Mouse (Mus musculus) embryonic fibroblast, embryonic 13.5 days (primary cell): ENCODE measurements around the gene Ppp1r14a.
A peak's percentile ranks its signal among the peaks of the same experiment; 100 is the strongest.

ENCODE experiments used
- CTCF ChIP-seq: IDR thresholded peaks from 2 replicates; pipeline ENCODE4 v1.5.1; 2011; ENCODE audit warnings: mild to moderate bottlenecking, control low read depth, low read length, moderate library complexity, borderline replicate concordance; ENCODE audit not compliant: insufficient read depth
- POLR2A ChIP-seq: IDR thresholded peaks from 2 replicates; pipeline ENCODE4 v1.6.1; 2011; ENCODE audit warnings: low read depth, mild to moderate bottlenecking, control low read depth, low read length, moderate library complexity

- peak; percentile 80 for TF ChIP-seq CTCF
- no peak for TF ChIP-seq POLR2A
Observed at GRCm38 (mm10) chr7:29247314-29247700, 41.8 kb upstream of the Ppp1r14a start.
